Mouse (Mus musculus) liver, adult 2 months (tissue): ENCODE results near the gene Cuta. TPM values are rescaled to one million over a fixed set of nuclear protein-coding genes. Genes with fewer than 3 reads are reported as not detected.
A peak's percentile ranks its signal among the peaks of the same experiment; 100 is the strongest.
"Not testable (repeated sequence)": the region's sequence is repeated elsewhere in the genome, so short reads cannot be mapped to it uniquely, and the experiment has no call there.

Experiments
- DNase-seq: peaks from one replicate; pipeline ENCODE4 v3.0.0-alpha.2; 2011; ENCODE audit warnings: low read depth, low spot score; ENCODE audit errors: extremely low read depth
- H3K27ac ChIP-seq: fragments of 200-500 bp; replicated peaks from 2 replicates; pipeline ENCODE4 v1.5.1; 2012; ENCODE audit warnings: low read depth, mild to moderate bottlenecking, control low read depth, inconsistent platforms, low read length; ENCODE audit not compliant: insufficient read depth
- H3K27me3 ChIP-seq: fragments of 200-500 bp; 2 replicates; pipeline ENCODE4 v1.6.1; 2012; ENCODE audit warnings: mild to moderate bottlenecking, moderate library complexity, low read length, inconsistent platforms; ENCODE audit not compliant: control insufficient read depth, insufficient read depth
- H3K36me3 ChIP-seq: fragments of 200-500 bp; 2 replicates; pipeline ENCODE4 v1.6.1; 2012; ENCODE audit warnings: low read length, inconsistent platforms; ENCODE audit not compliant: control insufficient read depth, insufficient read depth
- H3K4me1 ChIP-seq: fragments of 200-500 bp; 2 replicates; pipeline ENCODE4 v1.6.1; 2011; ENCODE audit warnings: low read length; ENCODE audit not compliant: control insufficient read depth, insufficient read depth
- H3K4me3 ChIP-seq: fragments of 200-500 bp; 2 replicates; pipeline ENCODE4 v1.5.1; 2011; ENCODE audit warnings: low read depth, mild to moderate bottlenecking, control low read depth, low read length, moderate library complexity; ENCODE audit not compliant: insufficient read depth
- H3K79me2 ChIP-seq: fragments of 200-500 bp; 2 replicates; pipeline ENCODE4 v1.6.1; 2012; ENCODE audit warnings: inconsistent platforms, mild to moderate bottlenecking, low read length, moderate library complexity; ENCODE audit not compliant: control insufficient read depth, insufficient read depth
- H3K9ac ChIP-seq: fragments of 200-500 bp; 2 replicates; pipeline ENCODE4 v1.6.1; 2012; ENCODE audit warnings: low read depth, mild to moderate bottlenecking, control low read depth, inconsistent platforms, low read length
- CTCF ChIP-seq: fragments of 200-500 bp; IDR thresholded peaks from 2 replicates; pipeline ENCODE4 v1.5.1; 2011; ENCODE audit warnings: low read depth, low read length, control low read depth
- POLR2A ChIP-seq: fragments of 200-500 bp; IDR thresholded peaks from 2 replicates; pipeline ENCODE4 v1.6.1; 2011; ENCODE audit warnings: low read length, control low read depth; ENCODE audit not compliant: insufficient read depth; ENCODE audit errors: extremely low read depth
- WGBS: fragments of 180-500 bp; shearing (Covaris S2); methylation state at CpG from one replicate; pipeline ENCODE4 v1.1.7; 2018; 5-methylcytosine and 5-hydroxymethylcytosine counted together
- polyA plus RNA-seq: library from polyadenylated mRNA; depleted of rRNA; stranded (reverse); fragments of >200 nt; gene quantifications from 2 replicates; pipeline ENCODE4 v1.2.3, GENCODE M21; 2012
- total RNA-seq: library from RNA; depleted of rRNA; stranded (reverse); fragments of >200 nt; gene quantifications from 2 replicates; pipeline ENCODE4 v1.2.3, GENCODE M21; 2014

The Cuta gene
- total and polyA plus RNA-seq, 2 experiments, result 21.4 to 129 TPM

GRCm38 (mm10) chr17:26916711-26917482, 22.5 kb downstream of the Cuta start, which contains the start of gene Kifc5b:
Gene Kifc5b (plus strand): TSS chr17:26917091.
- Histone ChIP-seq H3K27me3 (no peaks in the 10 kb centered on the region), H3K79me2 (no peaks in the 10 kb centered on the region), H3K36me3 (no peaks in the 10 kb centered on the region), H3K9ac (peak within 1 kb of the TSS; percentile 78), H3K4me3 (peak within 1 kb of the TSS; percentile 80), H3K4me1 (peaks cover 3% of the 10 kb centered on the region; the same call in 1 of the 2 replicates), H3K27ac (no peak within 1 kb of the TSS)
- peak; percentile 95 for DNase-seq
- TF ChIP-seq POLR2A (no peak), CTCF (peak; percentile 98)
- WGBS, result under 1% methylated on average over 72 of the region's 72 CpGs

GRCm38 (mm10) chr17:26915248-26915647, 24.1 kb downstream of the Cuta start:
- WGBS, result 85% methylated on average over 1 of the region's 1 CpGs
- no peaks in the 10 kb centered on the region for H3K79me2 ChIP-seq
- no peak overlapping the region for H3K9ac ChIP-seq
- H3K36me3 ChIP-seq, result no peaks in the 10 kb centered on the region
- peaks cover 3% of the 10 kb centered on the region; the same call in 1 of the 2 replicates for H3K4me1 ChIP-seq
- no peak for TF ChIP-seq CTCF
- no peak for TF ChIP-seq POLR2A
- DNase-seq, result no peak
- no peak overlapping the region for H3K4me3 ChIP-seq
- H3K27me3 ChIP-seq, result no peaks in the 10 kb centered on the region
- no peak overlapping the region for H3K27ac ChIP-seq

GRCm38 (mm10) chr17:26907506-26907905, 31.9 kb downstream of the Cuta start:
- not testable (repeated sequence) for H3K4me1 ChIP-seq, H3K79me2 ChIP-seq, H3K4me3 ChIP-seq, H3K27ac ChIP-seq, H3K36me3 ChIP-seq, DNase-seq, H3K9ac ChIP-seq, H3K27me3 ChIP-seq
- WGBS, result 92% methylated on average over 15 of the region's 15 CpGs

- H3K27me3 ChIP-seq, result no peaks in the 10 kb centered on the region
These were observed 35.0 kb downstream of the Cuta start for GRCm38 (mm10) chr17:26904320-26904719.

GRCm38 (mm10) chr17:26900916-26901315, 38.5 kb downstream of the Cuta start:
- no peaks in the 10 kb centered on the region for H3K4me1 ChIP-seq
- DNase-seq, result no peak
- H3K36me3 ChIP-seq, result no peaks in the 10 kb centered on the region
- H3K79me2 ChIP-seq, result no peaks in the 10 kb centered on the region
- no peak overlapping the region for H3K4me3 ChIP-seq
- no peak overlapping the region for H3K9ac ChIP-seq
- 77% methylated on average over 6 of the region's 6 CpGs for WGBS
- TF ChIP-seq CTCF (no peak), POLR2A (no peak)
- H3K27ac ChIP-seq, result no peak overlapping the region
- no peaks in the 10 kb centered on the region for H3K27me3 ChIP-seq

More at GRCm38 (mm10) chr17:26904320-26904719, 35.0 kb downstream of the Cuta start:
- Histone ChIP-seq H3K4me1 (no peaks in the 10 kb centered on the region), H3K27ac (no peak overlapping the region), H3K4me3 (no peak overlapping the region), H3K79me2 (no peaks in the 10 kb centered on the region), H3K9ac (no peak overlapping the region), H3K36me3 (no peaks in the 10 kb centered on the region)
- no peak for DNase-seq
- 62% methylated on average over 5 of the region's 5 CpGs for WGBS
- TF ChIP-seq CTCF, result no peak
- no peak for TF ChIP-seq POLR2A

- Histone ChIP-seq H3K27me3 (no peaks in the 10 kb centered on the region), H3K27ac (no peak overlapping the region), H3K4me1 (peaks cover 5% of the 10 kb centered on the region), H3K36me3 (no peaks in the 10 kb centered on the region), H3K9ac (no peak overlapping the region), H3K4me3 (no peak overlapping the region), H3K79me2 (no peaks in the 10 kb centered on the region)
- DNase-seq, result peak; percentile 50
- 17% methylated on average over 10 of the region's 10 CpGs for WGBS
- TF ChIP-seq POLR2A (no peak), CTCF (peak; percentile 82)
These were observed 43.8 kb downstream of the Cuta start for GRCm38 (mm10) chr17:26895578-26895977.
